Mouse (Mus musculus): ENCODE measurements around the gene Cluap1.

- no peak for TF ChIP-seq CTCF (IDR thresholded peaks at IDR 0.05; ENCODE audit: low read depth)
- no peak for TF ChIP-seq EP300 (IDR thresholded peaks at IDR 0.05; ENCODE audit: low read depth)
These were observed 56.4 kb downstream of the Cluap1 start for GRCm38 (mm10) chr16:3964990-3965389.

Measured in liver, embryonic 14.5 days (tissue).